In the genomic region with DNA sequence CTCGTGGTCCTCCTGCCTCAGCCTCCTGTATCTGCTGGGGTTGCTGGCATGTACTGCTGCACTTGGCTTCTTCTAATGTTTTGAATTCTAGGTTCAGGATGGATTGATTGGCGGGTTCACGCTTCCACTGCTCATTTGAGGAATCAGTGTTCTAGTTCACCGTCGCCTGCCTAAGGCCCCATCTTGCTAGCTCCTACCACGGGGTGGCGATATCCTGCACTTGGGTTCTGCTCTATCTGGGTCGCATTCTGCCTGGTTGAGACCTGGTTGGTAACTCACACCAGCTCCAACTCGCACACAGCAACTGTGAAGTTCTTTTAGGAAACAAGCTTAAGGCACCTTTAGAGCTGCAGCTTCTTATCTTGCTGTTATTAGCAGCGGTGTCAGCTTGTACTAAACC, we compare ENCODE assay signal across 18 mouse cellular contexts. TPM values are rescaled to one million over a fixed set of nuclear protein-coding genes. Genes with fewer than 3 reads are reported as not detected.
DNase-seq lines count a peak whose midpoint lies in the region; ATAC-seq and TF ChIP-seq lines count a peak whose summit lies in the region.
"Had no signal": no experiment of that assay in that cellular context is flagged by ENCODE, and none has a peak within 500 bp of the region (broad histone marks: within the 10 kb centered on the region; RNA-seq: fewer than 3 reads in every experiment).

No protein-coding gene starts in this region.

- peak overlapping the region; percentile 44 for H3K4me2 ChIP-seq in heart, embryonic 13.5 days
- H3K4me2 ChIP-seq in midbrain, embryonic 15.5 days: no peak overlapping the region
- no peak overlapping the region for H3K4me2 ChIP-seq in midbrain, embryonic 11.5 days
- H3K4me2 ChIP-seq in midbrain, postnatal 0 days (ENCODE audit: low read depth, low read length, poor library complexity, severe bottlenecking): no peak overlapping the region
- H3K4me2 ChIP-seq: hindbrain, embryonic 12.5 days had no signal

- peak; percentile 29; the same call in 1 of the 2 replicates for ATAC-seq in frontal cortex, adult (ENCODE audit: low TSS enrichment)
- no peak for ATAC-seq in heart, embryonic 13.5 days (ENCODE audit: extremely low read depth, insufficient number of reproducible peaks, low FRiP score, low TSS enrichment)
- no peak for ATAC-seq in midbrain, embryonic 15.5 days (replicated peaks)
- ATAC-seq in midbrain, embryonic 11.5 days (ENCODE audit: low FRiP score): no peak
- no peak for ATAC-seq in midbrain, postnatal 0 days (ENCODE audit: low FRiP score)
- ATAC-seq: CD4-positive, CD25-positive, alpha-beta regulatory T cell, adult 4 months; liver, postnatal 0 days had no signal

- no peak overlapping the region for H3K4me3 ChIP-seq in heart, embryonic 13.5 days
- H3K4me3 ChIP-seq in midbrain, embryonic 15.5 days: no peak overlapping the region
- no peak overlapping the region for H3K4me3 ChIP-seq in midbrain, embryonic 11.5 days (ENCODE audit: low read depth, low read length)
- H3K4me3 ChIP-seq in midbrain, postnatal 0 days (ENCODE audit: low read depth, low read length): no peak overlapping the region
- H3K4me3 ChIP-seq: hindbrain, embryonic 12.5 days; limb, embryonic 10.5 days had no signal

- 0 out of 2 replicates have a peak overlapping the region, but pooled peaks have one; percentile 44 for H3K9ac ChIP-seq in heart, embryonic 13.5 days
- H3K9ac ChIP-seq in midbrain, embryonic 15.5 days: no peak overlapping the region
- H3K9ac ChIP-seq in midbrain, embryonic 11.5 days (ENCODE audit: low read length): no peak overlapping the region
- no peak overlapping the region for H3K9ac ChIP-seq in midbrain, postnatal 0 days (replicated peaks; ENCODE audit: low read length, poor library complexity, severe bottlenecking)
- H3K9ac ChIP-seq: hindbrain, embryonic 12.5 days; liver, postnatal 0 days had no signal

- WGBS in heart, embryonic 13.5 days: 54% methylated on average over 10 of the region's 10 CpGs
- 86% methylated on average over 10 of the region's 10 CpGs for WGBS in midbrain, embryonic 15.5 days
- WGBS in midbrain, embryonic 11.5 days: 87% methylated on average over 10 of the region's 10 CpGs
- 77% methylated on average over 10 of the region's 10 CpGs for WGBS in midbrain, postnatal 0 days

- peaks cover 5% of the 10 kb centered on the region; the same call in 1 of the 2 replicates for H3K36me3 ChIP-seq in heart, embryonic 13.5 days
- no peaks in the 10 kb centered on the region for H3K36me3 ChIP-seq in midbrain, embryonic 15.5 days (replicated peaks)
- no peaks in the 10 kb centered on the region for H3K36me3 ChIP-seq in midbrain, embryonic 11.5 days (ENCODE audit: control insufficient read depth, insufficient read depth, low read length)
- H3K36me3 ChIP-seq in midbrain, postnatal 0 days (ENCODE audit: insufficient read depth, low read length): no peaks in the 10 kb centered on the region
- H3K36me3 ChIP-seq: hindbrain, embryonic 12.5 days had no signal

- no peak for DNase-seq in frontal cortex, postnatal 25 days (ENCODE audit: low spot score in 2 of 2)
- DNase-seq in heart, postnatal 4 days: no peak
- no peak for DNase-seq in midbrain, embryonic 11.5 days (ENCODE audit: low spot score, missing footprints)
- no peak for DNase-seq in midbrain, postnatal 0 days (ENCODE audit: low spot score)
- DNase-seq in left cerebral cortex, adult 18-20 months (ENCODE audit: low spot score in 2 of 2): no peak
- DNase-seq: cerebellum, adult 8-10 months; gastrocnemius, postnatal 36 days; kidney, adult 8-10 months; kidney, postnatal 25 days; layer of hippocampus, adult 9-11 months; liver, postnatal 0 days; thymus, postnatal 14 days had no signal

- peak; percentile 20 for TF ChIP-seq CTCF in midbrain, postnatal 0 days (IDR thresholded peaks at IDR 0.05)

- H3K9me3 ChIP-seq in heart, embryonic 13.5 days: no peaks in the 10 kb centered on the region
- no peaks in the 10 kb centered on the region for H3K9me3 ChIP-seq in midbrain, embryonic 15.5 days
- H3K9me3 ChIP-seq in midbrain, embryonic 11.5 days (ENCODE audit: control insufficient read depth, low read length): no peaks in the 10 kb centered on the region
- H3K9me3 ChIP-seq in midbrain, postnatal 0 days (ENCODE audit: low read length): no peaks in the 10 kb centered on the region
- H3K9me3 ChIP-seq: hindbrain, embryonic 12.5 days; limb, embryonic 10.5 days had no signal

- H3K27me3 ChIP-seq in heart, embryonic 13.5 days (replicated peaks): no peaks in the 10 kb centered on the region
- no peaks in the 10 kb centered on the region for H3K27me3 ChIP-seq in midbrain, embryonic 15.5 days (replicated peaks)
- no peaks in the 10 kb centered on the region for H3K27me3 ChIP-seq in midbrain, embryonic 11.5 days (ENCODE audit: control insufficient read depth, insufficient read depth, low read length)
- H3K27me3 ChIP-seq in midbrain, postnatal 0 days (ENCODE audit: insufficient read depth, low read length): no peaks in the 10 kb centered on the region
- H3K27me3 ChIP-seq: hindbrain, embryonic 12.5 days had no signal

- peak overlapping the region; percentile 56 for H3K27ac ChIP-seq in heart, embryonic 13.5 days (replicated peaks)
- peak overlapping the region; percentile 27; the same call in 1 of the 2 replicates for H3K27ac ChIP-seq in midbrain, embryonic 15.5 days
- H3K27ac ChIP-seq in midbrain, embryonic 11.5 days (ENCODE audit: low read depth, low read length): no peak overlapping the region
- H3K27ac ChIP-seq in midbrain, postnatal 0 days (ENCODE audit: low read depth, low read length): no peak overlapping the region
- H3K27ac ChIP-seq: hindbrain, embryonic 12.5 days; limb, embryonic 10.5 days had no signal

- peaks cover 61% of the 10 kb centered on the region for H3K4me1 ChIP-seq in heart, embryonic 13.5 days
- H3K4me1 ChIP-seq in midbrain, embryonic 15.5 days: peaks cover 5% of the 10 kb centered on the region; the same call in 1 of the 2 replicates
- H3K4me1 ChIP-seq in midbrain, embryonic 11.5 days (ENCODE audit: control insufficient read depth, insufficient read depth, low read length): peaks cover 6% of the 10 kb centered on the region; the same call in 1 of the 2 replicates
- H3K4me1 ChIP-seq in midbrain, postnatal 0 days (ENCODE audit: insufficient read depth, low read length): no peaks in the 10 kb centered on the region

RNA-seq across cellular contexts. Expression of a gene that starts 33.8 kb away (rescaled TPM):
- polyA plus RNA-seq in heart, embryonic 13.5 days (2015; fragmentation: Nextera tagmentation; extraction: Ambion mirVana): 64.3 and 66.0 TPM in 2 replicates
- total RNA-seq in heart, postnatal 4 days (2021): 10 to 100 TPM; 81.5 to 87.0 TPM
- 167 and 176 TPM in 2 replicates for polyA plus RNA-seq in midbrain, embryonic 15.5 days (2015; fragmentation: Nextera tagmentation; extraction: Ambion mirVana)
- polyA plus RNA-seq in midbrain, embryonic 11.5 days (2014; fragmentation: Nextera tagmentation; extraction: Ambion mirVana): 105 and 110 TPM in 2 replicates
- total RNA-seq in midbrain, postnatal 0 days (2014; rRNA removed): 97.9 and 135 TPM in 2 replicates
- 151 and 153 TPM in 2 replicates for polyA plus RNA-seq in midbrain, postnatal 0 days (2015; fragmentation: Nextera tagmentation; extraction: Ambion mirVana)
- 100 to 1,000 TPM; 159 to 163 TPM for total RNA-seq in left cerebral cortex, adult 18-20 months (2021)

RNA-seq across cellular contexts. Expression of a gene that starts 34.1 kb away (rescaled TPM):
- 6.2 and 6.9 TPM in 2 replicates for polyA plus RNA-seq in heart, embryonic 13.5 days (2015; fragmentation: Nextera tagmentation; extraction: Ambion mirVana)
- 1 to 10 TPM; 3.5 to 4.9 TPM for total RNA-seq in heart, postnatal 4 days (2021)
- 12.6 and 12.9 TPM in 2 replicates for polyA plus RNA-seq in midbrain, embryonic 15.5 days (2015; fragmentation: Nextera tagmentation; extraction: Ambion mirVana)
- 13.9 and 16.9 TPM in 2 replicates for polyA plus RNA-seq in midbrain, embryonic 11.5 days (2014; fragmentation: Nextera tagmentation; extraction: Ambion mirVana)
- total RNA-seq in midbrain, postnatal 0 days (2014; rRNA removed): 8.4 and 9.4 TPM in 2 replicates
- polyA plus RNA-seq in midbrain, postnatal 0 days (2015; fragmentation: Nextera tagmentation; extraction: Ambion mirVana): 8.4 and 11.5 TPM in 2 replicates
- total RNA-seq in left cerebral cortex, adult 18-20 months (2021): 10 to 100 TPM; 23.2 to 29.2 TPM

Comparison
In these comparisons a context has a peak if more than half of its experiments do, and no peak if none do; other contexts are left out.
1. H3K27ac ChIP-seq: peak in heart, embryonic 13.5 days (single experiment) and midbrain, embryonic 15.5 days (single experiment); none in midbrain, embryonic 11.5 days (single experiment) and midbrain, postnatal 0 days (single experiment).